Mouse (Mus musculus): ENCODE data around the gene Hoxd10. TPM values are rescaled to one million over a fixed set of nuclear protein-coding genes. Genes with fewer than 3 reads are reported as not detected.
A peak's percentile ranks its signal among the peaks of the same experiment; 100 is the strongest.

Hoxd10 gene
- total and polyA plus RNA-seq, 3 experiments = not detected

GRCm38 (mm10) chr2:74709465-74710419 lies 18.0 kb downstream of the Hoxd10 start:
- in situ Hi-C loops (cut with MboI; ENCODE audit: low pct_ligation_motif_present, low pct_unique_long_range_greater_than_20kb, low sequenced_read_pairs) = loop anchor here (25.0 kb wide), 1 partner anchor 878 kb away; no protein-coding TSS in a partner anchor
- no peaks in the 10 kb centered on the region for H3K79me2 ChIP-seq (replicated peaks; ENCODE audit: control insufficient read depth, extremely low read depth, insufficient read depth, poor library complexity, severe bottlenecking)
- dilution Hi-C loops (cut with MboI; ENCODE audit: extremely low pct_ligation_motif_present, extremely low pct_unique_long_range_greater_than_20kb, low sequenced_read_pairs) = no loop called here

GRCm38 (mm10) chr2:74710929-74711543 lies 19.3 kb downstream of the Hoxd10 start:
- Histone ChIP-seq H3K36me3 (replicated peaks in 1 of 2; ENCODE audit: control insufficient read depth in 1 of 2, insufficient read depth in 1 of 2, low read length in 1 of 2) (no peaks in the 10 kb centered on the region), H3K27me3 (replicated peaks) (peaks cover 6% of the 10 kb centered on the region), H3K9me3 (replicated peaks; ENCODE audit: low read length) (peaks cover 4% of the 10 kb centered on the region), H3K4me2 (ENCODE audit: insufficient read depth, low read depth, poor library complexity, severe bottlenecking) (no peak overlapping the region), H3K79me2 (replicated peaks; ENCODE audit: control insufficient read depth, extremely low read depth, insufficient read depth, poor library complexity, severe bottlenecking) (no peaks in the 10 kb centered on the region), H3K9ac (ENCODE audit: insufficient read depth, low read depth) (no peak overlapping the region), H3K4me3 (replicated peaks in 1 of 3; ENCODE audit: low read depth in 2 of 3, low read length in 2 of 3, poor library complexity in 1 of 3) (no peak overlapping the region), H3K27ac (ENCODE audit: insufficient read depth, low read depth) (no peak overlapping the region), H3K4me1 (ENCODE audit: control insufficient read depth in 1 of 2, insufficient read depth in 2 of 2) (peaks cover 0 to 6% of the 10 kb centered on the region in 2 experiments; a peak in 2 of 4 replicates)
- no peak for DNase-seq (ENCODE audit: extremely low read depth)
- dilution Hi-C loops (cut with MboI; ENCODE audit: extremely low pct_ligation_motif_present, extremely low pct_unique_long_range_greater_than_20kb, low sequenced_read_pairs) = no loop called here
- in situ Hi-C loops (cut with MboI; ENCODE audit: low pct_ligation_motif_present, low pct_unique_long_range_greater_than_20kb, low sequenced_read_pairs) = loop anchor here (25.0 kb wide), 1 partner anchor 876 kb away; no protein-coding TSS in a partner anchor
- no peak for TF ChIP-seq E2F4 (IDR thresholded peaks at IDR 0.05; ENCODE audit: insufficient replicate concordance, low read depth, low read length)
- no peak for TF ChIP-seq EP300 (IDR thresholded peaks at IDR 0.05; ENCODE audit: low read length)
- TF ChIP-seq ZC3H11A (IDR thresholded peaks at IDR 0.05; ENCODE audit: low read depth, low read length) = no peak
- no peak for TF ChIP-seq ZKSCAN1 (IDR thresholded peaks at IDR 0.05; ENCODE audit: borderline replicate concordance, low read depth, low read length)
- TF ChIP-seq BHLHE40 (IDR thresholded peaks at IDR 0.05; ENCODE audit: low read depth, low read length) = no peak

More at GRCm38 (mm10) chr2:74709465-74710419, 18.0 kb downstream of the Hoxd10 start:
- H3K27ac ChIP-seq (ENCODE audit: insufficient read depth, low read depth) = no peak overlapping the region
- peaks cover 0 to 4% of the 10 kb centered on the region in 2 experiments; a peak in 2 of 4 replicates for H3K4me1 ChIP-seq (ENCODE audit: control insufficient read depth in 1 of 2, insufficient read depth in 2 of 2)
- DNase-seq (ENCODE audit: extremely low read depth) = peak; percentile 8
- peaks cover 4% of the 10 kb centered on the region for H3K9me3 ChIP-seq (replicated peaks; ENCODE audit: low read length)
- no peaks in the 10 kb centered on the region for H3K36me3 ChIP-seq (replicated peaks in 1 of 2; ENCODE audit: control insufficient read depth in 1 of 2, insufficient read depth in 1 of 2, low read length in 1 of 2)
- TF ChIP-seq ZNF384 (IDR thresholded peaks at IDR 0.05; ENCODE audit: low read depth, low read length) = peak; percentile 98
- TF ChIP-seq MYC (IDR thresholded peaks at IDR 0.05; ENCODE audit: low read depth, low read length) = no peak
- no peak overlapping the region for H3K4me3 ChIP-seq (replicated peaks in 1 of 3; ENCODE audit: low read depth in 2 of 3, low read length in 2 of 3, poor library complexity in 1 of 3)
- peak overlapping the region; percentile 7; the same call in 1 of the 2 replicates for H3K4me2 ChIP-seq (ENCODE audit: insufficient read depth, low read depth, poor library complexity, severe bottlenecking)
- H3K27me3 ChIP-seq (replicated peaks) = peaks cover 6% of the 10 kb centered on the region
- no peak overlapping the region for H3K9ac ChIP-seq (ENCODE audit: insufficient read depth, low read depth)
